Mouse (Mus musculus): ENCODE results near the gene Fut7. TPM values are rescaled to one million over a fixed set of nuclear protein-coding genes. Genes with fewer than 3 reads are reported as not detected.
A peak's percentile ranks its signal among the peaks of the same experiment; 100 is the strongest.

Gene Fut7
- polyA plus RNA-seq, 1 experiment from 2014 or later, result not detected

DNA sequence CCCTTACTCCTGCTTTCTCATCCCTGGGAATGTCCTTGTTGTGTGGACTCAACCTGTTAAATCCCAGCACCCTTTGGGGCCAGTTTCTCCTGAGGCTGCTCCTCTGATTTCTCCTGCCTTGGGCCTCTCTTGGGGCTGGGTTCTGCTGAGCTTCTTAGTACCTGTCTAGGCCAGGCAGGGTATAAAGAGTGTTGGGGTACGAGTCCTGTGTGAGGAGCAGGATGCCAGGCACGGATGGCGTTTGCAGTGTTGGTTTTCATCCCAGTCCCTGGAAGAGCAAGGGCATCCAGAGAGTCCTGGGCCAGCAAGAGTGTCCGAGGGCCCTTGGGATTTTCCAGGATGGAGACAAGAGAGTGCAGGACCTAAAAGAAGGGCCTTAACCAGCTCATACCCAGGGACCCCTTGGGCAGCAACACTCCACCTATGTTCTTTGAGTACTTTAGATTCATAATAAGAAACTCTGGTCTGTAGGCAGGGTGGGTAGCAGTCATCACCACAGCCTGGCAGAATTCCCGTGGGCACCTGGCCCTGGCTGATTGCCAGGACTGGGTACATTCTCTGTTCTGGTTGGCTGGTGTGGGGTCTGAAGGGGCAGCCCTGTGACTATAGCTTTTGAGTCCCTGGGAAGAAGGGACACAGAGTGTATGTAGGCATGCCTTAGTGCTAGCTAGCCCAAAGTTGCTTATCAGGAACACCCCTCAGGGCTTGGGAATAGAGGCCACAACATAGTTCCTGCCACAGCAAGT lies 6.5 kb downstream of the Fut7 start:
- WGBS, result 73% methylated on average over 5 of the region's 5 CpGs
- Histone ChIP-seq H3K4me1 (replicated peaks; ENCODE audit: control insufficient read depth, insufficient read depth, low read length) (0 out of 2 replicates have a peak, but pooled peaks cover 6% of the 10 kb centered on the region), H3K27ac (ENCODE audit: low read depth, low read length) (no peak overlapping the region), H3K4me2 (ENCODE audit: low read depth, low read length, severe bottlenecking) (peak overlapping the region; percentile 79), H3K27me3 (ENCODE audit: control insufficient read depth, insufficient read depth, low read length) (no peaks in the 10 kb centered on the region; the same call in 1 of the 2 replicates), H3K4me3 (ENCODE audit: low read depth, low read length) (peak overlapping the region; percentile 75), H3K9me3 (ENCODE audit: control insufficient read depth, low read length) (no peaks in the 10 kb centered on the region), H3K9ac (ENCODE audit: low read length) (peak overlapping the region; percentile 82), H3K36me3 (ENCODE audit: control insufficient read depth, insufficient read depth, low read length) (no peaks in the 10 kb centered on the region)
- no peak for DNase-seq (ENCODE audit: low spot score)
- no peak for ATAC-seq (replicated peaks; ENCODE audit: low FRiP score)

DNA sequence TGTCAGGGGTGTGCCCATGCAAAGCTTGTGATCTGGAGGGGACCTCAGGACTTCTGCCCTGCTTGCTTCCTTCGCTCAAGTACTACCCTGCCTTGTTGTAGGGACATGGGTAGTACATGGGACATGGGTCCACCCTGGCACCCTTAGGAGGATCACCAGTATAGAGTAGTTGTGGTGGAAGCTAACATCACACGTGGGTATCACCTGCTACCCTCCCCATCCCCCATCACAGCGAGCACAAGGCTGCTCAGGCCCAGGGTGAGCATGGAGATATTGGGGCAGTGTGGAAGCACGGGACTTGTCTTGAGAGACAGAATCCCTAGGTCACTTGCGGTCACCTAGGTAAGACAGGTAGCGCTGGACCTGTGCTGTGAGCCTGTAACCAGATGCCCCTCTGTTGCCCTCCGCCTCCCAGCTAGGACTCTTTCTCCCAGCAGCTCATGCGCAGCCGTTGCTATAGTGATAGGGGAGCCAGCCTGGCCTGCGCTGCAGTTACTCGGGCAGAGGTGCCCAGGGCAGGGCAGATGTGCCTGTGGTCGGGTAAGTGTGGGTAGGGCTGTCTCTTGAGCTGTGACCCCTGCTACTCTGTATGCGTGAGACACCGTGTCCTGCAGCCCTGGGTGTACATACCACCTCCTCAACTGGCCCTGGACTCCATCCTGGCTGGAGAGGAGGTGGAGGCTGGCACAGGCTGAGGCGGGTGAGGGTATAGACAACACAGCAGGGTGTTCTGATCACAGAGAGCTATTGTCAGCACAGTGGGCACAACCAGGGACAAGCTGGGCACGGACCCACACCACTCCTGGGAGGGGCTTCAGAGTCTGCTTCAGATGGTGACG lies 7.5 kb downstream of the Fut7 start:
- ATAC-seq (replicated peaks; ENCODE audit: low FRiP score), result no peak
- H3K36me3 ChIP-seq (ENCODE audit: control insufficient read depth, insufficient read depth, low read length), result no peaks in the 10 kb centered on the region
- H3K9ac ChIP-seq (ENCODE audit: low read length), result no peak overlapping the region
- WGBS, result 67% methylated on average over 17 of the region's 17 CpGs
- no peak overlapping the region for H3K4me3 ChIP-seq (ENCODE audit: low read depth, low read length)
- H3K4me1 ChIP-seq (replicated peaks; ENCODE audit: control insufficient read depth, insufficient read depth, low read length), result 0 out of 2 replicates have a peak, but pooled peaks cover 6% of the 10 kb centered on the region
- H3K27me3 ChIP-seq (ENCODE audit: control insufficient read depth, insufficient read depth, low read length), result no peaks in the 10 kb centered on the region; the same call in 1 of the 2 replicates
- no peak for DNase-seq (ENCODE audit: low spot score)
- no peaks in the 10 kb centered on the region for H3K9me3 ChIP-seq (ENCODE audit: control insufficient read depth, low read length)
- H3K27ac ChIP-seq (ENCODE audit: low read depth, low read length), result no peak overlapping the region
- no peak overlapping the region for H3K4me2 ChIP-seq (ENCODE audit: low read depth, low read length, severe bottlenecking)

DNA sequence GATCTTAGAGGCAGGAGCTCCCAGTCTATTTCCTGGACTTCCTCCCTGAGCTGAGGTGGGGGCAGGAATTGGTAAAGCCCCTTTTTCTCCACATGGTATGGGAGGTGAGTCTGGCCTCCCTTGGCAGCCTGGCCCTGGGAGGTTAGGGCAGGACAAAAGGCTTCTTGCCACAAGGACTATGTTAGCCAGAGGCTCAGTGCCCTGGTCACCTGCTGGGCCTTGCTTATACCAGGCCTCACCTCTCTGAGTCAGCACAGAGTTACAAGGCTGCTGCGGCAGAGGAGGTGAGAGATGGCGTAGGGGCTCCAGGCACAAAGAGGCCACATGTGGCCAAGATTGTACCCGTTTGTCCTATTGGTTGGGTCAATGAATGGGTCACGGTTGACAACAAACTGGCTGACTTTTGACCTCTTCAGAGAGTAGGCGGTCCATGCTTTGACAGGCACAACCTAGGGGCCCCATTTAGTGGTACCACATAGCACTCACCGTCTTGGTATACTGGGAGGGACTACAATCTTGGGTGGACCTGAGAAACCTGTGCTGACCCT lies 8.3 kb downstream of the Fut7 start:
- WGBS, result 62% methylated on average over 6 of the region's 6 CpGs
- Histone ChIP-seq H3K27me3 (ENCODE audit: control insufficient read depth, insufficient read depth, low read length) (no peaks in the 10 kb centered on the region; the same call in 1 of the 2 replicates), H3K4me3 (ENCODE audit: low read depth, low read length) (no peak overlapping the region), H3K36me3 (ENCODE audit: control insufficient read depth, insufficient read depth, low read length) (no peaks in the 10 kb centered on the region), H3K4me1 (replicated peaks; ENCODE audit: control insufficient read depth, insufficient read depth, low read length) (0 out of 2 replicates have a peak, but pooled peaks cover 6% of the 10 kb centered on the region), H3K9ac (ENCODE audit: low read length) (no peak overlapping the region), H3K9me3 (ENCODE audit: control insufficient read depth, low read length) (no peaks in the 10 kb centered on the region), H3K4me2 (ENCODE audit: low read depth, low read length, severe bottlenecking) (no peak overlapping the region), H3K27ac (ENCODE audit: low read depth, low read length) (no peak overlapping the region)
- ATAC-seq (replicated peaks; ENCODE audit: low FRiP score) (no peak), DNase-seq (ENCODE audit: low spot score) (no peak)

DNA sequence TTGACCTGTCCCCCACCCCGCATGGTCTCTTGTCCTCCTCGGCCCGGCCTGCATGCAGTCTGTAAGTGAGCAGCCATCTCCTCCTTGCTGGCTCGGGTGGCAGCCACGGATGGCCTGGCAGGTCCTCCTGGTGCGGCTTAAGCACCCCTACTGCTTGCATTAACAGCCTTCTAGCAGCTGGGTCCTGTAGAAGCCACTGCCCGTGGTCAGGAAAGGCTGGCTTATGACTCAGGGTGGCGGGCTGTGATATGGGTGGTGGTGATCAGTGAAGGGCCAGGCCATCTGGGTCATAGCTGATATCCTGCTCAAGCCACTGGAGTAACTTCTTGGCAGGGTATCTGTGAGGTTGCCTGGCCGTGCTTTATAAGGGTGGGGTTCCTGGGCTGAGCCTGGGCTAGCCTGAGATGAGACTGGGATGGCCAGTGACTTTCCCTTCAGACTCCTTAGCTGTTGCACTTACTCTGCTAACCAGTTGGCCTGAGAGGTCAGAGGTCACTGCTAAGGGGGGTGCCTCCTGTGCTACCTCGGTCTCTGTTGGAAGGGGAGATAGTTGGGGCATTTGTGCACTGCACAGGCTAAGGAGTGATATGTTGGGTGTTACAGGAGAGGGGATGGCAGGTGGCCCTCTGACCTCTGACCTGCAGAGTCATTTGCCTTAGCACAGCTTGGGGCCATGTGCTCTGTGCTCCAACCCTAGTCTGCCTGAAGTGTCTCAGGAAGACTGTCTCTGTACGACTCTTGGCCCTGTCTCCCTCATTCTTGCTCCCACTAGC lies 9.4 kb downstream of the Fut7 start:
- Histone ChIP-seq H3K27me3 (ENCODE audit: control insufficient read depth, insufficient read depth, low read length) (no peaks in the 10 kb centered on the region; the same call in 1 of the 2 replicates), H3K9ac (ENCODE audit: low read length) (no peak overlapping the region), H3K4me2 (ENCODE audit: low read depth, low read length, severe bottlenecking) (no peak overlapping the region), H3K27ac (ENCODE audit: low read depth, low read length) (no peak overlapping the region), H3K9me3 (ENCODE audit: control insufficient read depth, low read length) (no peaks in the 10 kb centered on the region), H3K4me3 (ENCODE audit: low read depth, low read length) (no peak overlapping the region), H3K36me3 (ENCODE audit: control insufficient read depth, insufficient read depth, low read length) (no peaks in the 10 kb centered on the region), H3K4me1 (replicated peaks; ENCODE audit: control insufficient read depth, insufficient read depth, low read length) (0 out of 2 replicates have a peak, but pooled peaks cover 6% of the 10 kb centered on the region)
- ATAC-seq (replicated peaks; ENCODE audit: low FRiP score), result no peak
- no peak for DNase-seq (ENCODE audit: low spot score)
- WGBS, result 82% methylated on average over 11 of the region's 11 CpGs

DNA sequence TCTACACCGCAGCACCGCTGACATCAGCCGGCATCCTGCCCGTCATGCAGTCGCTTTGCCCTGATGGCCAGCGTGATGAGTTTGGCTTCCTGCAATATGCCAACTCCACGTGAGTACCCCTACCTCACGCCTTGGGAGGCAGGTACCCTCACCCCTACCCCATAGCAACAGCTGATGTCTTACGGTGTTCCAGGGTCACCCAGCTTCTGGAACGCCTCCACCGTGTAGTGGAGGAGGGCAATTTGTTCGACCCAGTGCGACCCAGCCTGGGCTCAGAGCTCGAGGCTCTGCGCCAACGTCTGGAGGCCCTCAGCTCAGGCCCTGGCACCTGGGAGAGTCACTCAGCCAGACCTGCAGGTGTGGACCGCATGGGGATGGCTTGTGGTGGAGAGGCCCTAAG lies 10.0 kb downstream of the Fut7 start:
- Histone ChIP-seq H3K4me3 (ENCODE audit: low read depth, low read length) (no peak overlapping the region), H3K9ac (ENCODE audit: low read length) (no peak overlapping the region), H3K27ac (ENCODE audit: low read depth, low read length) (no peak overlapping the region), H3K4me2 (ENCODE audit: low read depth, low read length, severe bottlenecking) (no peak overlapping the region), H3K27me3 (ENCODE audit: control insufficient read depth, insufficient read depth, low read length) (no peaks in the 10 kb centered on the region; the same call in 1 of the 2 replicates), H3K9me3 (ENCODE audit: control insufficient read depth, low read length) (no peaks in the 10 kb centered on the region), H3K4me1 (replicated peaks; ENCODE audit: control insufficient read depth, insufficient read depth, low read length) (0 out of 2 replicates have a peak, but pooled peaks cover 5% of the 10 kb centered on the region), H3K36me3 (ENCODE audit: control insufficient read depth, insufficient read depth, low read length) (no peaks in the 10 kb centered on the region)
- DNase-seq (ENCODE audit: low spot score), result no peak
- 90% methylated on average over 17 of the region's 17 CpGs for WGBS
- ATAC-seq (replicated peaks; ENCODE audit: low FRiP score), result no peak

DNA sequence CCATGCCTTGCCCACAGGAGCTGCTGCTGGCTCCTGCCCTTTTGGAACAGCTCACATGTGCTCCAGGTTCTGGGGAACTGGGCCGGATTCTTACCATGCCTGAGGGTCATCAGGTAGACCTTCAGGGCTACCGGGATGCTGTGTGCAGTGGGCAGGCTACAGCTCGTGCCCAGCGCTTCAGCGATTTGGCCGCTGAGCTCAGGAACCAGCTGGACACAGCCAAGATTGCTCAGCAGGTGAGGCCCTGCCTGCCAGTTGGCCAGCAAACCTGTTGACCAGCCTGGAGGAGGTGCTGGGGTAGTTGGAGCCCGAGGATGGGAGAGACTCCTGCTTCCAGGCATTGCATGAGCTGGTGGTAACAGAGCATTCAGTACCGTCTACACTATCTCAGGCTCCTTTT lies 11.2 kb downstream of the Fut7 start:
- 87% methylated on average over 8 of the region's 8 CpGs for whole genome bisulfite sequencing
- Histone ChIP-seq H3K9ac (ENCODE audit: low read length) (no peak overlapping the region), H3K27me3 (ENCODE audit: control insufficient read depth, insufficient read depth, low read length) (no peaks in the 10 kb centered on the region; the same call in 1 of the 2 replicates), H3K4me1 (replicated peaks; ENCODE audit: control insufficient read depth, insufficient read depth, low read length) (0 out of 2 replicates have a peak, but pooled peaks cover 3% of the 10 kb centered on the region), H3K4me3 (ENCODE audit: low read depth, low read length) (no peak overlapping the region), H3K27ac (ENCODE audit: low read depth, low read length) (no peak overlapping the region), H3K9me3 (ENCODE audit: control insufficient read depth, low read length) (no peaks in the 10 kb centered on the region), H3K4me2 (ENCODE audit: low read depth, low read length, severe bottlenecking) (no peak overlapping the region), H3K36me3 (ENCODE audit: control insufficient read depth, insufficient read depth, low read length) (no peaks in the 10 kb centered on the region)
- DNase-seq (ENCODE audit: low spot score) (no peak), ATAC-seq (replicated peaks; ENCODE audit: low FRiP score) (no peak)

DNA sequence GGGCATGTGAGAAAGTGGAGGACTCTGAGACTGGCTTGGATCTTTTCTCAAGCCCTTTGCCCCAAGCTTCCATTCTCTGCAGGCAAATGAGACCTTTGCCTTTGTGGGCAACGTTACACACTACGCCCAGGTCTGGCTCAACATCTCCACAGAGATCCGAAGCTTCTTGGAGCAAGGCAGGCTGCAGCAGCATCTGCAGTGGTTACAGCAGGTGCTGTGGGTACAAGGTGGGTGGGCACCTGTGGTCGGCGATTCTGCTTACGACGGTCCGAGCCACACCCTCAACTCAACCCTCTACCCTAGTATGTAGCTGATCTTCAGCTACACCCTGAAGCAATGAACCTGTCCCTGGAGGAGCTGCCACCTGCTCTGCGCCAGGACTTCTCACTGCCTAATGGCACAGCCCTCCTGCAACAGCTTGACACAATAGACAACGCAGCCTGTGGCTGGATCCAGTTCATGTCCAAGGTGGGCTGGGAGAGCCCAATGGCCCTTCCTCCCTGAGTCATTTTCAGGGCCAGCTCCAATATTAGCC lies 13.3 kb downstream of the Fut7 start:
- H3K4me1 ChIP-seq (replicated peaks; ENCODE audit: control insufficient read depth, insufficient read depth, low read length), result no peaks in the 10 kb centered on the region
- H3K4me2 ChIP-seq (ENCODE audit: low read depth, low read length, severe bottlenecking), result no peak overlapping the region
- H3K27me3 ChIP-seq (ENCODE audit: control insufficient read depth, insufficient read depth, low read length), result no peaks in the 10 kb centered on the region
- H3K4me3 ChIP-seq (ENCODE audit: low read depth, low read length), result no peak overlapping the region
- H3K36me3 ChIP-seq (ENCODE audit: control insufficient read depth, insufficient read depth, low read length), result no peaks in the 10 kb centered on the region
- H3K27ac ChIP-seq (ENCODE audit: low read depth, low read length), result no peak overlapping the region
- H3K9ac ChIP-seq (ENCODE audit: low read length), result no peak overlapping the region
- DNase-seq (ENCODE audit: low spot score) (no peak), ATAC-seq (replicated peaks; ENCODE audit: low FRiP score) (no peak)
- H3K9me3 ChIP-seq (ENCODE audit: control insufficient read depth, low read length), result no peaks in the 10 kb centered on the region
- 93% methylated on average over 10 of the region's 10 CpGs for WGBS

DNA sequence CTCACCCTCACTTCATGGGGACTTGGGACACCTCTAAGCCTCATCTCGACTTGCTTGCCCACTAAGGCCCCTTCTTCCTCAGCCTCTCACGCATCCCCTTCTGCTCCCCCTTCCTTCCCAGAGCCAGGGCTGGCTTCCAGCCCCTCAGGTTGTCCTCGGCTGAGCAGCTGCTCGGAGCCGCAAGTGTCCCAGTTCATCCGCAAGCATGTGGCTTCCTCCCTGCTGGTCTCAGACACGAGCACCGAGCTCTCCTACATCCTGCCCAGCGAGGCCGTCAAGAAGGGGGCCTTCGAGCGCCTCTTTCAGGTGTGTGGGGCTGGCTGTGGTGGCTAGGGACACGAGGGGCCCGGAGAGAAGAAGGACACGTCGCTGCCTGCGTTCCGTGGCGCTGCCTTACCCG lies 18.0 kb downstream of the Fut7 start:
- H3K9me3 ChIP-seq (ENCODE audit: control insufficient read depth, low read length), result no peaks in the 10 kb centered on the region
- no peak overlapping the region for H3K27ac ChIP-seq (ENCODE audit: low read depth, low read length)
- no peak for DNase-seq (ENCODE audit: low spot score)
- 90% methylated on average over 20 of the region's 20 CpGs for WGBS
- no peak overlapping the region for H3K4me3 ChIP-seq (ENCODE audit: low read depth, low read length)
- no peak for ATAC-seq (replicated peaks; ENCODE audit: low FRiP score)
- H3K4me2 ChIP-seq (ENCODE audit: low read depth, low read length, severe bottlenecking), result no peak overlapping the region
- no peak overlapping the region for H3K9ac ChIP-seq (ENCODE audit: low read length)
- no peaks in the 10 kb centered on the region; the same call in 1 of the 2 replicates for H3K36me3 ChIP-seq (ENCODE audit: control insufficient read depth, insufficient read depth, low read length)
- H3K4me1 ChIP-seq (replicated peaks; ENCODE audit: control insufficient read depth, insufficient read depth, low read length), result no peaks in the 10 kb centered on the region
- H3K27me3 ChIP-seq (ENCODE audit: control insufficient read depth, insufficient read depth, low read length), result no peaks in the 10 kb centered on the region
